Mouse (Mus musculus) erythroblast, embryonic 14.5 days (primary cell): Measurements from ENCODE around the gene E130308A19Rik. TPM values are rescaled to one million over a fixed set of nuclear protein-coding genes. Genes with fewer than 3 reads are reported as not detected.

Experiments
- H3K27me3 ChIP-seq: 2 replicates; pipeline ENCODE4 v1.6.1; 2012; ENCODE audit warnings: inconsistent platforms; ENCODE audit not compliant: control insufficient read depth
- H3K36me3 ChIP-seq: 2 replicates; pipeline ENCODE4 v1.6.1; 2012; ENCODE audit warnings: mild to moderate bottlenecking, inconsistent platforms; ENCODE audit not compliant: control insufficient read depth
- H3K4me1 ChIP-seq: 2 replicates; pipeline ENCODE4 v1.6.1; 2012; ENCODE audit warnings: inconsistent platforms; ENCODE audit not compliant: control insufficient read depth
- H3K4me3 ChIP-seq: replicated peaks from 2 replicates; pipeline ENCODE3; 2012; ENCODE audit warnings: moderate library complexity, mild to moderate bottlenecking, inconsistent platforms
- H3K9me3 ChIP-seq: 2 replicates; pipeline ENCODE4 v1.6.1; 2012; ENCODE audit warnings: low read length, inconsistent platforms, mixed read lengths; ENCODE audit not compliant: control insufficient read depth
- GATA1 ChIP-seq: IDR thresholded peaks from 2 replicates; pipeline ENCODE4 v1.6.1; 2012; ENCODE audit warnings: low read length, inconsistent platforms, mixed read lengths
- TAL1 ChIP-seq: IDR thresholded peaks from 3 replicates; pipeline ENCODE4 v1.6.1; 2012; ENCODE audit warnings: low read length, inconsistent platforms, mixed read lengths
- polyA plus RNA-seq: library from polyadenylated mRNA; stranded (reverse); fragments of >175 nt; gene quantifications from 2 replicates; pipeline ENCODE4 v1.2.3, GENCODE M21; 2012

Gene E130308A19Rik
- polyA plus RNA-seq, 1 experiment, result 0.17 TPM

DNA sequence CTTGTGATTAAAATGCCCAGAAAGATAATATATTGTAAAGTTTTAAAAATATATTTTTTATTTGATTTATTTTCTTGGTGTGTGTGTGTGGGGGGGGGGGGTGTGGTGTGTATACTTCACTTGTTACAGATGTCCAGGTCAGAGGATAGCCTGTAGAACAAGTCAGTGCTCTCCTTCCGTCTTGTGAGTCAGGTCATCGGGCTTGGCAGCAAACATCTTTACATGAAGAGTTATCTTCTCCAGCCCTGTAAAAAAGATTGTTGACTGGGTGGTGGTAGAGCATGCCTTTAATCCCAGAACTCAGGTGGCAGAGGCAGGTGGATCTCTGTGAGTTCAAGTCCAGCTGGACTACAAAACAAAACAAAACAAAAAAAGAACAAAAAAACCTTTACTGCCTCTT lies 19.6 kb downstream of the E130308A19Rik start:
- H3K4me3 ChIP-seq, result peak overlapping the region; percentile 48
- H3K4me1 ChIP-seq, result peaks cover 79% of the 10 kb centered on the region

GRCm38 (mm10) chr4:59646020-59646696 lies 20.1 kb downstream of the E130308A19Rik start:
- peak overlapping the region; percentile 48 for H3K4me3 ChIP-seq
- no peaks in the 10 kb centered on the region for H3K36me3 ChIP-seq
- H3K4me1 ChIP-seq, result peaks cover 77% of the 10 kb centered on the region
- H3K9me3 ChIP-seq, result no peaks in the 10 kb centered on the region
- H3K27me3 ChIP-seq, result no peaks in the 10 kb centered on the region
- TF ChIP-seq GATA1, result peak; percentile 63
- TF ChIP-seq TAL1, result peak; percentile 18; the same call in 1 of the 3 replicates

More for the DNA sequence above, 19.6 kb downstream of the E130308A19Rik start:
- TF ChIP-seq TAL1 (no peak), GATA1 (no peak)
- H3K9me3 ChIP-seq, result no peaks in the 10 kb centered on the region
- no peaks in the 10 kb centered on the region for H3K27me3 ChIP-seq
- H3K36me3 ChIP-seq, result no peaks in the 10 kb centered on the region

DNA sequence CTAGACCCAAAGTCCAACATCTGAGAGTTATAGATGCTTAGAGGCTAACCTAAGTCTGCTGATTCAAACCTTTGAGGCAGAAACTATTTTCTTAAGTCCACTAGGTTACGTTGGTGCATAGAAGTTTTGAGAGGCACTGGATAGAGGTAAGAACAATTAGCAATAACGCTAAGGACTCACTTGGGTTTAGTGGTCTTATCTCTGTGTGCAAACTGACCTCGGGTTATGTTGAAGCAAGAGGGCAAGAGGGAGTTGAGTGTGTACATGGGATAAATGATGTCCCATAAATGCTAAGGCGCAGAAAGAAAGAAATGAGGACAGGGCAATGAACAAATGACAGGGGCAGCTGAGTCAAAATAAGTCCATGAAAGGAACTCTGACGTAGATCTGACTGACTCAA lies 23.1 kb downstream of the E130308A19Rik start:
- no peaks in the 10 kb centered on the region for H3K36me3 ChIP-seq
- TF ChIP-seq GATA1, result no peak
- no peak for TF ChIP-seq TAL1
- H3K4me1 ChIP-seq, result peaks cover 54% of the 10 kb centered on the region
- no peak overlapping the region for H3K4me3 ChIP-seq
- no peaks in the 10 kb centered on the region for H3K27me3 ChIP-seq
- no peaks in the 10 kb centered on the region for H3K9me3 ChIP-seq

GRCm38 (mm10) chr4:59652166-59652681 lies 26.2 kb downstream of the E130308A19Rik start:
- no peak overlapping the region for H3K4me3 ChIP-seq
- no peaks in the 10 kb centered on the region for H3K27me3 ChIP-seq
- H3K36me3 ChIP-seq, result no peaks in the 10 kb centered on the region
- TF ChIP-seq GATA1 (no peak), TAL1 (no peak)
- peaks cover 34% of the 10 kb centered on the region for H3K4me1 ChIP-seq
- H3K9me3 ChIP-seq, result no peaks in the 10 kb centered on the region

DNA sequence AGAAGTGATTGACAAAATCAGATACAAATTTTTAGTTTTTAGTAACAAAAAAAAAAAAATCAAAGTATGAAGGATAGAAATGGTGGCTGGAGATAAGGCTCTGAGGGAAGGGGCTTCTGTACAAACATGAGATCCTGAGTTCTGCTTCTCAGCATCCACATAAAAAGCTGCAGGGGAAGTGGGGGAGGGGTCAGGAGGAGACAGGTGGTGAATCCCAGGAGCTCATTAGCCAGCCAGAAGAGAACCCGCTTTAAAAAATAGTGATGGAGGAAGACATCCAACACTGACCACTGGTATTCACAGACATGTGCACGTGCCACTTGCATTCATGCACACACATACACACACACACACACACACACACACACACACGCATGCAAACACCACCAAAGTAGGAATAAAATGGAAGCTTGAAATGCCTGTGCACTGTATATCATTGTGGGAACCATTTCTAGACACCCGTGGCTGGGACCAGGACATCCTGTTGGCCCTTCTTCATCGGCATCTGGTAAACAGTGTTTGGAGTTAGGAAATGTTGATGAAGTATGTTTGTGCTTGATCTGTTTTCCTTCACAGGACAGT lies 30.1 kb downstream of the E130308A19Rik start:
- Histone ChIP-seq H3K4me3 (no peak overlapping the region), H3K4me1 (peaks cover 5% of the 10 kb centered on the region; the same call in 1 of the 2 replicates), H3K27me3 (no peaks in the 10 kb centered on the region), H3K9me3 (no peaks in the 10 kb centered on the region), H3K36me3 (no peaks in the 10 kb centered on the region)
- TF ChIP-seq GATA1, result no peak

GRCm38 (mm10) chr4:59662163-59662562 lies 36.2 kb downstream of the E130308A19Rik start:
- Histone ChIP-seq H3K9me3 (peaks cover 4% of the 10 kb centered on the region), H3K36me3 (peaks cover 9% of the 10 kb centered on the region), H3K27me3 (no peaks in the 10 kb centered on the region), H3K4me1 (peaks cover 11% of the 10 kb centered on the region), H3K4me3 (no peak overlapping the region)
- no peak for TF ChIP-seq TAL1
- TF ChIP-seq GATA1, result no peak

DNA sequence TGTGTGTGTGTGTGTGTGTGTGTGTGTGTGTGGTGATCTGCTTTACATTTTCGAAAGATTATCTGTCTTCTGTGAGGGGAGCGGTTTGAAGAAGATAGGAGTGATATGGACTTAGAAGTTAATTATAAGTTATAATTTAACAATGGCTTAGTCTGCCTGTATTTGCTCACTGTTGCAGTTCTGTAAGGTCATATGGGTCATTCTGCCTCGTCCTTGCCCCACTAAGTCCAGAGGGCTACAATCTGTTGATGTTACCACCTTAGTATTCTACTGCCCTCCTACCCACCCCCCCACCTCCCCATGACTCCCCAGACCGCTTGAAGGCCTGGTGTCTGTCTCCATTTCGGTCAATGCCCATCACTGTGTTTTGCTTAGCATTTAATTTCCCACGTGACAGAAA lies 37.4 kb downstream of the E130308A19Rik start:
- no peak for TF ChIP-seq TAL1
- TF ChIP-seq GATA1, result no peak
- Histone ChIP-seq H3K27me3 (no peaks in the 10 kb centered on the region), H3K36me3 (peaks cover 9% of the 10 kb centered on the region), H3K4me1 (peaks cover 17% of the 10 kb centered on the region), H3K4me3 (no peak overlapping the region), H3K9me3 (peaks cover 4% of the 10 kb centered on the region)

GRCm38 (mm10) chr4:59666550-59667317 lies 40.7 kb downstream of the E130308A19Rik start:
- H3K4me1 ChIP-seq, result peaks cover 42% of the 10 kb centered on the region
- no peak for TF ChIP-seq TAL1
- TF ChIP-seq GATA1, result no peak
- H3K27me3 ChIP-seq, result no peaks in the 10 kb centered on the region
- H3K36me3 ChIP-seq, result peaks cover 9% of the 10 kb centered on the region
- no peak overlapping the region for H3K4me3 ChIP-seq
- peaks cover 4% of the 10 kb centered on the region for H3K9me3 ChIP-seq

DNA sequence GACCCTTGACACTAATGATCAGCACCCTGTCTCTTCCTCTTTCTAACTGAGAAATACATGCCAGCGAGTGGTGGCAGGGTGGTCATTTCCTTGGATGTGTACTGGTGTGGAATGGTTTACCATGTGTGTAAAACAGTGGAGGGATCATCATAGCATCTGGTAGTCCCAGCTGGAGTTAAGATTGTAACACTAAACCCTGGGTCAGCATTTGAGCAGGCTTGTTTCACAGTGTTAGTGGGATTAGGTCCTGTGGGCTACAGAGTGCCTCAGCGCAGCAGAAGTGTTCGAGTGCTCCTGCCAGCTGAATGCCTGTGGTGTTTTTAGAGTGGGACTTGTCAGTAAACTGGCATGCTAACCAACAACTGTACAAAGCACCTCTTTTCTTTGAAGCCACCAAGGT lies 42.0 kb downstream of the E130308A19Rik start:
- no peak overlapping the region for H3K4me3 ChIP-seq
- H3K27me3 ChIP-seq, result no peaks in the 10 kb centered on the region
- H3K36me3 ChIP-seq, result peaks cover 3% of the 10 kb centered on the region
- peaks cover 4% of the 10 kb centered on the region for H3K9me3 ChIP-seq
- H3K4me1 ChIP-seq, result peaks cover 55% of the 10 kb centered on the region
- TF ChIP-seq GATA1 (no peak), TAL1 (no peak)
